Mouse (Mus musculus) C2C12 (cell line): ENCODE data around the gene Gm9844. TPM values are rescaled to one million over a fixed set of nuclear protein-coding genes. Genes with fewer than 3 reads are reported as not detected.
"Not testable (repeated sequence)": the region's sequence is repeated elsewhere in the genome, so short reads cannot be mapped to it uniquely, and the experiment has no call there.

Experiments
- H3K27me3 ChIP-seq: one replicate; pipeline ENCODE4 v1.6.1; 2011; ENCODE audit not compliant: control insufficient read depth, insufficient read depth, insufficient read length
- H3K36me3 ChIP-seq: one replicate; pipeline ENCODE4 v1.6.1; 2011; ENCODE audit not compliant: control insufficient read depth, insufficient read depth
- H3K4me3 ChIP-seq: one replicate; pipeline ENCODE4 v1.5.1; 2011; ENCODE audit warnings: mild to moderate bottlenecking, control low read depth; ENCODE audit not compliant: poor library complexity, insufficient read depth, severe bottlenecking
- H3K79me2 ChIP-seq: one replicate; pipeline ENCODE4 v1.6.1; 2011; ENCODE audit not compliant: control insufficient read depth, insufficient read depth
- H3K79me3 ChIP-seq: one replicate; pipeline ENCODE4 v1.6.1; 2011; ENCODE audit warnings: low read depth, control low read depth
- H3ac ChIP-seq: one replicate; pipeline ENCODE3; 2011; ENCODE audit warnings: low read depth; ENCODE audit not compliant: control insufficient read depth, insufficient read length
- CEBPB ChIP-seq: IDR thresholded peaks from one replicate; pipeline ENCODE4 v1.6.1; 2011; ENCODE audit warnings: low read depth, mild to moderate bottlenecking, control low read depth, moderate library complexity
- CTCF ChIP-seq: IDR thresholded peaks from one replicate; pipeline ENCODE4 v1.5.1; 2011; ENCODE audit not compliant: control insufficient read depth, insufficient read depth, insufficient read length
- FOSL1 ChIP-seq: IDR thresholded peaks from one replicate; pipeline ENCODE4 v1.8.0; 2011; ENCODE audit warnings: mild to moderate bottlenecking, low read length; ENCODE audit not compliant: poor library complexity, insufficient read depth, severe bottlenecking
- MAX ChIP-seq: IDR thresholded peaks from one replicate; pipeline ENCODE4 v1.6.1; 2011; ENCODE audit warnings: mild to moderate bottlenecking, control low read depth
- MYOD1 ChIP-seq: IDR thresholded peaks from one replicate; pipeline ENCODE4 v1.6.1; 2011; ENCODE audit warnings: low read depth; ENCODE audit not compliant: control insufficient read depth, insufficient read length
- MYOG ChIP-seq: IDR thresholded peaks from one replicate; pipeline ENCODE4 v1.6.1; 2011; ENCODE audit not compliant: control insufficient read depth, insufficient read length; ENCODE audit errors: extremely low read depth
- USF1 ChIP-seq: IDR thresholded peaks from one replicate; pipeline ENCODE4 v1.6.1; 2011; ENCODE audit warnings: low read depth, mild to moderate bottlenecking, control low read depth, moderate library complexity
- polyA plus RNA-seq: library from polyadenylated mRNA; unstranded; fragments of >200 nt; fragmentation: generic; extraction: Trizol; gene quantifications from one replicate; pipeline ENCODE4 v1.2.1, GENCODE M21; 2012; ENCODE audit warnings: missing spikeins

The Gm9844 gene
- polyA plus RNA-seq, 1 experiment: 25.5 TPM

DNA sequence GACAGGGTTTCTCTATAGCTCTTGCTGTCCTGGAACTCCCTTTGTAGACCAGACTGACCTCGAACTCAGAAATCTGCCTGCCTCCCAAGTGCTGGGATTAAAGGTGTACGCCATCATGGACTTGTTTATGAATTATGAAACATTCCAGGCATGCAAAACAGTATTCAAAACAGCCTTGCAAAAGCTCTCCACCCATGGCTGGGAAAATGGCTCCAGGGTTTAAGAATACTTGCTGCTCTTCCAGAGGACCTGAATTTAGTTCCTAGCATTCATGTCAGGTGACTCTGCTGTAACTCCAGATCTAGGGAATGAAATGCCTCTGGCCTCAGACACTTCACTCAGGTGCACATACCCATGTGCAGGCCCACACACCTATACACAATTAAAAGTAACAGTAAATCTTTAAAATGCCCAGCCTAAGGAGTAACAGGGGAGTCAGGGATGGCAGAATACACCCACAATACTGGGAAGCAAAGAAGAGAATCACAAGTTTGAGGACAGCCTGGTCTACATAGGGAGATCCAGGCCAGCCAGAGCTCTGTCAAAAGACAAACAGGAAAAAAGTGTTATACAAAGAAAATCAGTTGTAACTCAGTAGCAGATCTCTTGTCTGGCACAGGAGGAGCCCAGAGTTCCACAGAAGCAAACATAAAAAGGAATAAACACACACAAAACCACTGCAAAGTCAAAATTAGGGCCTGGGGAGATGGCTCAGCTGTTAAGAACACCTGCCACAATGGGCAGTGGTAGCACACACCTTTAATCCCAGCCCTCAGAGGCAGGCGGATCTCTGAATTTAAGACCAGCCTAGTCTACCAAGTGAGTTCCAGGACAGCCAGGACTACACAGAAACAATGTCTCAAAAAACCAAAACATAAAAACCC, 29.5 kb downstream of the Gm9844 start:
- H3K27me3 ChIP-seq: no peaks in the 10 kb centered on the region
- H3ac ChIP-seq: no peak overlapping the region
- H3K4me3 ChIP-seq: no peak overlapping the region
- H3K79me2 ChIP-seq: peaks cover 29% of the 10 kb centered on the region
- peaks cover 47% of the 10 kb centered on the region for H3K36me3 ChIP-seq
- peaks cover 19% of the 10 kb centered on the region for H3K79me3 ChIP-seq
- TF ChIP-seq USF1: no peak
- TF ChIP-seq MYOG: no peak
- TF ChIP-seq CTCF: no peak
- no peak for TF ChIP-seq CEBPB
- TF ChIP-seq FOSL1: no peak
- no peak for TF ChIP-seq MAX
- TF ChIP-seq MYOD1: no peak

DNA sequence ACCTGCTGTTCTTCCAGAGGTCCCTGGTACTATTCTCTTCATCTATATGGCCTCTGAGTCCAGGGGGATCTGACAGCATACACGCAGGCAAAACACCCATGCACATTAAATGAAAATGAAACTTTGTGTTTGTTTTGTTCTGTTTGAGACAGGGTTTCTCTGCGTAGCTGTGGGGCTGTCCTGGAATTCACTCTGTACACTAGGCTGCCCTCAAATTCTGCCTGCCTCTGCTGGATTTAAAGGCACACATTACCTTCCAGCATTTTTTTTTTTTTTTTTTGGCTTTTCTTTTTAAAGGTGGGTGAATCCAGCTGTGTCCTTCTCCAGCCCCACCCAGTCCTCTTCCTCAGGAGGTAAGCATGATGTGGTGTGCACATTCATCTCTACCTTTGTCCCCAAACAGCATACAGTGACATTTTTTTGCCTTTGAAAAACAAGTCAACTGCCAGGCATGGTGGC, 30.1 kb downstream of the Gm9844 start:
- Histone ChIP-seq H3ac (no peak overlapping the region), H3K79me2 (peaks cover 22% of the 10 kb centered on the region), H3K36me3 (peaks cover 41% of the 10 kb centered on the region), H3K4me3 (no peak overlapping the region), H3K27me3 (no peaks in the 10 kb centered on the region), H3K79me3 (peaks cover 13% of the 10 kb centered on the region)
- TF ChIP-seq CEBPB (no peak), MYOG (no peak), MYOD1 (no peak)

DNA sequence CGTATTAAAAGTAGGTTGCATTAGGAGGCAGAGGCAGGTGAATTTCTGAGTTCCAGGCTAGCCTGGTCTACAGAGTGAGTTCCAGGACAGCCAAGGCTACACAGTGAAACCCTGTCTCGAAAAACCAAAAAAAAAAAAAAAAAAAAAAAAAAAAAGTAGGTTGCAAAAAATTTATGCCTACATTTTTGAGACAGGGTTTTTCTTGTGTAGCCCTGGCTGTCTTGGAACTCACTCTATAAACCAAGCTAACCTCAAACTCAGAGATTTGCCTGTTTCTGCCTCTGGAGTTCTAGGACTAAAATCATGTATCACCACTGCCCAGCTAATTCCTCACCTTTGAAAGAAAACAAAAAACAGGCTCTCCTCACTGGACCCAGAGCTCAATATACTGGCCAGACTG, 33.7 kb downstream of the Gm9844 start:
- not testable (repeated sequence) for H3K4me3 ChIP-seq, H3K27me3 ChIP-seq, H3K79me3 ChIP-seq, H3ac ChIP-seq, H3K79me2 ChIP-seq, H3K36me3 ChIP-seq

DNA sequence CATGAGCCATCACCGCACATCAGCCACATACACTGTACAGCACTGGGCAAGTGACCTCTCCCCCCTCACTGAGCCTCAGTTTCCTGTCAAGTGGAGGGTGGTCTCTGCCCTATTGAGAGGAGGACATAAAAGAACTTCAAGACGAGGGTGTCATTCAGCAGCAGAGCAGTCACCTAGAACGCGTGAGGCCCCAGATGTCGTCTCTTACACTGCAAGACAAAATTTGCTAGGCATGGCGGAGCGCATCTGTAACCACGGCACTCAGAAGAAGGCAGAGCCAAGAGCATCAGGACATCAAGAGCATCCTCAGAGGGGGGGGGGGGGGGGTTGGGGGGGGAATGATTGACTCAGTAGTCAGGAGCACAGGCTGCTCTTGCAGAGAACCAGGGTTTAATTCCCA, 34.3 kb downstream of the Gm9844 start:
- Histone ChIP-seq H3K4me3 (no peak overlapping the region), H3ac (no peak overlapping the region), H3K79me3 (no peaks in the 10 kb centered on the region), H3K36me3 (peaks cover under 1% of the 10 kb centered on the region), H3K79me2 (no peaks in the 10 kb centered on the region), H3K27me3 (no peaks in the 10 kb centered on the region)
- no peak for TF ChIP-seq CTCF
- no peak for TF ChIP-seq MYOG
- no peak for TF ChIP-seq CEBPB
- TF ChIP-seq MAX: no peak
- TF ChIP-seq USF1: no peak
- TF ChIP-seq MYOD1: no peak
- TF ChIP-seq FOSL1: no peak

DNA sequence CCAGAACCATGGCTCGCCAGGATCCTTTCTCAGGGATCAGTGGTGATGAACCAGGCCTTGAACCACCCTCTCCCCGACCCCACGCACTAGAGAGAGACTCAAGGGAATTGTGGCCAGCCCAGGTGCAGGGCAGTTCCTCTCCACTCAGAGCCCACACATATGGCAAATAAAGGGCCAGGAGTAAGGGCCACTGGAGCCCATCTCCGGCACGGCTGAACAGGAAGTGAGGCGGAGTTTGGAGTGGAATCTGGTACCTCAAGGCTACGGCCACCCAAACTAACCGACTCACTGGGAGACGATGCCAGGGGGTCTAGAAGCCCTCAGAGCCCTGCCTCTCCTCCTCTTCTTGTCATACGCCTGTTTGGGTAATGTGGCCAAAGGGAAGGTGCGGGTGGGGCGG, 35.2 kb downstream of the Gm9844 start, which contains the start of gene Cd79a:
Gene Cd79a, plus strand, starts transcription at position 158 of the 400 bp plus-strand sequence.
- Histone ChIP-seq H3K79me3 (no peaks in the 10 kb centered on the region), H3K4me3 (no peak within 1 kb of the TSS), H3K79me2 (no peaks in the 10 kb centered on the region), H3K36me3 (no peaks in the 10 kb centered on the region), H3ac (no peak within 1 kb of the TSS), H3K27me3 (no peaks in the 10 kb centered on the region)
- no peak for TF ChIP-seq USF1
- no peak for TF ChIP-seq FOSL1
- TF ChIP-seq MAX: no peak
- TF ChIP-seq MYOD1: no peak
- TF ChIP-seq CEBPB: no peak
- TF ChIP-seq MYOG: no peak
- TF ChIP-seq CTCF: no peak

DNA sequence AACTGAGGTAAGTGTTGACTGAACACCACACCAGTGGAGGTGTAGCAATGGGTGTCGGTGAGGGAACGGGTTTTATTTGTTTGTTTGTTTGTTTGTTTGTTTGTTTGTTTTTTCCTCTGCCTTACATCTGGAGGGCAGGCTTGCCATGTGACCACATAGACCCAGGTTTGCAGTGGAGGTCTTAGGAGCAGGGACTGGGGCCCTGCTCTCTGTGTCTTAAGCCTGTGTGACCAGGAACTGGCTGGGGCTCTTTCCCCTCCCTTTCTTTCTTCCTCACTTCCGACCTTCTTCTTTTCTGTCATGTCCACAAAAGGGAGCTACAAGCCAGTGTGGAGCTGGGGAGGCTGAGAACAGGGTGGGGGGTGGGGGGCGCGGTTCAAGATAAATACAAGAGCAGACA, 35.9 kb downstream of the Gm9844 start:
- Histone ChIP-seq H3ac (no peak overlapping the region), H3K79me2 (no peaks in the 10 kb centered on the region), H3K4me3 (no peak overlapping the region), H3K27me3 (no peaks in the 10 kb centered on the region), H3K36me3 (no peaks in the 10 kb centered on the region), H3K79me3 (no peaks in the 10 kb centered on the region)
- no peak for TF ChIP-seq MYOD1
